Mouse (Mus musculus) midbrain, embryonic 16.5 days (tissue): ENCODE results near the gene Olfr76. TPM values are rescaled to one million over a fixed set of nuclear protein-coding genes. Genes with fewer than 3 reads are reported as not detected.
"Not testable (repeated sequence)": the region's sequence is repeated elsewhere in the genome, so short reads cannot be mapped to it uniquely, and the experiment has no call there.

Source experiments
- ATAC-seq: fragments of 200-750 bp; cut with Nextera tagmentation; 2 replicates; pipeline ENCODE4 v1.8.0; 2017; ENCODE audit warnings: moderate TSS enrichment
- H3K27ac ChIP-seq: fragments of 300-500 bp; sonication (generic); 2 replicates; pipeline ENCODE4 v1.5.1; 2014; ENCODE audit warnings: mild to moderate bottlenecking, low read length, mixed read lengths
- H3K27me3 ChIP-seq: fragments of 300-500 bp; sonication (generic); 2 replicates; pipeline ENCODE4 v1.6.1; 2014; ENCODE audit warnings: low read depth, low read length, mixed read lengths; ENCODE audit not compliant: control insufficient read depth, insufficient read depth
- H3K36me3 ChIP-seq: fragments of 300-500 bp; sonication (generic); 2 replicates; pipeline ENCODE4 v1.6.1; 2014; ENCODE audit warnings: mild to moderate bottlenecking, low read length, moderate library complexity, mixed read lengths; ENCODE audit not compliant: control insufficient read depth, insufficient read depth
- H3K4me1 ChIP-seq: fragments of 300-500 bp; sonication (generic); 2 replicates; pipeline ENCODE4 v1.6.1; 2014; ENCODE audit warnings: mild to moderate bottlenecking, low read length, mixed read lengths; ENCODE audit not compliant: control insufficient read depth, insufficient read depth
- H3K4me2 ChIP-seq: fragments of 300-500 bp; sonication (generic); 2 replicates; pipeline ENCODE4 v1.6.1; 2014; ENCODE audit warnings: mild to moderate bottlenecking, low read length, mixed read lengths
- H3K4me3 ChIP-seq: fragments of 300-500 bp; sonication (generic); 2 replicates; pipeline ENCODE4 v1.5.1; 2014; ENCODE audit warnings: low read depth, mild to moderate bottlenecking, low read length, moderate library complexity, mixed read lengths
- H3K9ac ChIP-seq: fragments of 300-500 bp; sonication (generic); 2 replicates; pipeline ENCODE4 v1.6.1; 2014; ENCODE audit warnings: low read depth, low read length, mixed read lengths
- H3K9me3 ChIP-seq: fragments of 300-500 bp; sonication (generic); replicated peaks from 2 replicates; pipeline ENCODE4 v1.6.1; 2014; ENCODE audit warnings: mild to moderate bottlenecking, low read length, mixed read lengths; ENCODE audit not compliant: control insufficient read depth, poor library complexity, severe bottlenecking
- WGBS: fragments of 180-500 bp; shearing (Covaris S2); extraction: QIAGEN DNeasy Blood & Tissue Kit; methylation state at CpG from one replicate; pipeline ENCODE4 v1.1.7; 2014; 5-methylcytosine and 5-hydroxymethylcytosine counted together
- polyA plus RNA-seq: library from polyadenylated mRNA; unstranded; fragments of >200 nt; fragmentation: Nextera tagmentation; extraction: Ambion mirVana; gene quantifications from 2 replicates; pipeline ENCODE4 v1.2.1, GENCODE M21; 2015

Gene Olfr76
- polyA plus RNA-seq, 1 experiment from 2014 or later = not detected

DNA sequence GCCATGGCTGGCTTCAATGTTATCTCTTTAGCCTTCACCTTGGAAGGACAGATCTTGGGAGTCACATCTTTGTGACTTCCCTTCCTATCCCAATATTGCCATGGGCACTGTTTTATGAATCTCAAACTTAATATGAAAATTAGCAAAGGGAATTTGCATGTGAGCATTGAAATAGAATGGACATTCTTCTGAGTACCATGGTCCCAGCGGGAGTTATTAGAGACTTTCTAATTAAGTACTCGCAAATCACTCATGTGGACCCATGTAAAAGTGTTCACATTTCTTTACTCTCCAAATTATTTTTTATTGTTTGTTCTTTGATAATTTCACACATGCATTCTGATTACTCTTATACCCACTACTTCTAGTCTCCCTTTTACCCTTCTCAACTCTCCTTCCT, 19.8 kb downstream of the Olfr76 start, which contains the start of gene Olfr1427:
Gene Olfr1427 (minus strand): TSS at position 101 of the 400 bp plus-strand sequence.
- no peaks in the 10 kb centered on the region for H3K4me1 ChIP-seq

DNA sequence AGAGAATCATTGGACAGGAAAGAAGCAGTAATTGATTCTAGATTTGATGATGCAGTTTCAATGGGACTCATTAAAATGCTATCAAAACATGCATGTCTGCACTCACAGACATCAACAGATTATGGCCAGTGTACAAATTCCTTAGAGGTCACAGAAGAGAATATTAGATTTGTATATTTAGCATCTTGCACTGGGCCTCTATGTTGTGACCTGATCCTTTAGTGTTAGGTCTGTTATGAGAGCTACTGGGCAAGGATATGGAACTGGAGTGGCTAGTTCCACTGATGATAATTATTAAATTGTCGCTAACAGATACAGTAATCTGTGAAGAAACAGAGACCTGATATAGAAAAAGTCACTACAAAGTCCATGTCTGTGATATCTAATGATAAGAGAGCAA, 31.1 kb downstream of the Olfr76 start, which contains the start of gene Olfr1426:
Gene Olfr1426 (minus strand): TSS at position 101 of the 400 bp plus-strand sequence.
- H3K4me1 ChIP-seq = no peaks in the 10 kb centered on the region
- H3K36me3 ChIP-seq = no peaks in the 10 kb centered on the region
- WGBS = 79% methylated on average over 1 of the region's 1 CpGs
- H3K4me2 ChIP-seq = no peak within 1 kb of the TSS
- H3K4me3 ChIP-seq = no peak within 1 kb of the TSS
- no peaks in the 10 kb centered on the region for H3K9me3 ChIP-seq
- H3K27me3 ChIP-seq = no peaks in the 10 kb centered on the region
- no peak for ATAC-seq
- no peak within 1 kb of the TSS for H3K9ac ChIP-seq
- no peak within 1 kb of the TSS for H3K27ac ChIP-seq

More for the DNA sequence above, 19.8 kb downstream of the Olfr76 start, which contains the start of gene Olfr1427:
- Histone ChIP-seq H3K36me3 (no peaks in the 10 kb centered on the region), H3K9ac (no peak within 1 kb of the TSS), H3K4me2 (no peak within 1 kb of the TSS), H3K4me3 (no peak within 1 kb of the TSS), H3K9me3 (no peaks in the 10 kb centered on the region), H3K27me3 (no peaks in the 10 kb centered on the region), H3K27ac (no peak within 1 kb of the TSS)
- no peak for ATAC-seq
- 92% methylated on average over 2 of the region's 2 CpGs for WGBS

DNA sequence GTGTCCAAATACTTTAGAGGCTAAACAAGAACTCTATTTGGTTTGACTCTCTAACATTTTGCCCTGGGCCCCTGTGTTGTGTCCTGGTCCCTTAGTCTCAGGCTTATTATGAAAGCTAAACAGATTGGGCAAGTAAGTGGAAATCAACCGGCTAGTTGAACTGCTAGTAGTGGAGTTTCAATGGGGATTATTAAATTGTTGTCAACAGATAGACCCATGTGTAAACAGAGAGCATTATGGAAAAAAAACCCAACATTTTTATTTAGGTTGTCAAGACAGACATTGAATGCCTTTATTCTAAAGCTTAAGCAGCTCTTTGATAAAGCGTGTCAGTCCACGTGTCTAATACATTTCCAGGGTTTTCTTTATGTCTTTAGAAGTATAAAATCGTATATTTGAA, 45.4 kb downstream of the Olfr76 start, which contains the start of gene Olfr1425:
Gene Olfr1425 (minus strand): TSS at position 101 of the 400 bp plus-strand sequence.
- not testable (repeated sequence) for H3K36me3 ChIP-seq, H3K4me1 ChIP-seq, H3K27ac ChIP-seq, H3K9ac ChIP-seq, H3K27me3 ChIP-seq, H3K4me3 ChIP-seq, ATAC-seq, H3K4me2 ChIP-seq, H3K9me3 ChIP-seq
- WGBS = 80% methylated on average over 4 of the region's 4 CpGs

DNA sequence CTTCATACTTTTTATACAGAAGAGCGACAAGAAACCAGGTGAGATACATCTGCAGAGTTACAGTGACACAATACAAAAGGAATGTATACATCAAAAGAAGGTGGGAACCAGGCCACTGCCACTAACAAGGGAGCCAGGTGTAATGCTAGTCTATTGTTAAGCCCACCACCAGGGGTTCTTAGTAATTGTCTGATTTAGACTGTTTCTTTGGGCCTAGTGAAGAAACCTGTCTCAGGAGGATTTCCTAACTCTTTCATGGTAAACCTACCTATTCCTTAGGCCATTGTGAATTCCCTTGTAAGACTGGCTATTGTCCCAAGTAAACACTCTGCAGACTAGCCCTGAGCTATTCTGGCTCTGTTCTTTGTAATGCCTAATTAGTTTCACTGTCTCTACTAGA, 53.5 kb downstream of the Olfr76 start:
- H3K4me3 ChIP-seq, H3K4me1 ChIP-seq, ATAC-seq, H3K4me2 ChIP-seq, H3K27ac ChIP-seq, H3K9ac ChIP-seq, H3K36me3 ChIP-seq, H3K27me3 ChIP-seq, H3K9me3 ChIP-seq: not testable (repeated sequence)
- WGBS = 81% methylated on average over 1 of the region's 1 CpGs

Other genes starting within 250 kb of the Olfr76 start
- not detected in 2 replicates for gene Olfr1419, start 248.1 kb downstream of the Olfr76 start, polyA plus RNA-seq
- 0.06 and 0.14 TPM in 2 replicates for gene Olfr1420, start 236.6 kb downstream of the Olfr76 start, polyA plus RNA-seq
- gene Patl1, start 210.8 kb downstream of the Olfr76 start, polyA plus RNA-seq = 15.8 and 18.5 TPM in 2 replicates
- 3.3 and 3.6 TPM in 2 replicates for gene Osbp, start 157.3 kb downstream of the Olfr76 start, polyA plus RNA-seq
- not detected in 2 replicates for gene Olfr1423, start 81.9 kb downstream of the Olfr76 start, polyA plus RNA-seq
- not detected in 2 replicates for gene Olfr1424, start 60.5 kb downstream of the Olfr76 start, polyA plus RNA-seq
- gene Olfr1425, start 45.5 kb downstream of the Olfr76 start, polyA plus RNA-seq = not detected in 2 replicates
- not detected in 2 replicates for gene Olfr1426, start 31.2 kb downstream of the Olfr76 start, polyA plus RNA-seq
- gene Olfr1427, start 19.9 kb downstream of the Olfr76 start, polyA plus RNA-seq = not detected in 2 replicates
- gene Olfr1428, start 7.3 kb downstream of the Olfr76 start, polyA plus RNA-seq = not detected in 2 replicates
- not detected in 2 replicates for gene Olfr1555-ps1, start 46.9 kb upstream of the Olfr76 start, polyA plus RNA-seq
- gene Olfr1431, start 77.4 kb upstream of the Olfr76 start, polyA plus RNA-seq = 0.08 TPM in 1 of 2 replicates, not detected in the other
- gene Olfr1432, start 109.4 kb upstream of the Olfr76 start, polyA plus RNA-seq = not detected in 2 replicates
- not detected in 2 replicates for gene Olfr262, start 118.5 kb upstream of the Olfr76 start, polyA plus RNA-seq
- 0.09 TPM in 1 of 2 replicates, not detected in the other for gene Olfr235, start 137.8 kb upstream of the Olfr76 start, polyA plus RNA-seq
- not detected in 2 replicates for gene Olfr1434, start 156.7 kb upstream of the Olfr76 start, polyA plus RNA-seq
- not detected in 2 replicates for gene Olfr1436, start 175.9 kb upstream of the Olfr76 start, polyA plus RNA-seq
- gene Olfr1437, start 201.9 kb upstream of the Olfr76 start, polyA plus RNA-seq = not detected in 2 replicates
- gene Olfr1438-ps1, start 212.7 kb upstream of the Olfr76 start, polyA plus RNA-seq = not detected in 2 replicates